Mouse (Mus musculus) embryonic stem cell, embryonic (primary cell): Measurements from ENCODE around the gene Adamts2.

ENCODE experiments used
- CTCF ChIA-PET, 4 experiments: fragments of 300-600 bp in 2 of 4; fragments of 350-600 bp in 2 of 4; sonication (Branson Sonifier 250); formaldehyde crosslinking; loops; one replicate each; lab custom pipeline; 2022; ENCODE audit warnings: inconsistent platforms in 2 of 4; lab: Charles Lee
- POLR2A ChIA-PET, 4 experiments: fragments of 300-600 bp in 2 of 4; fragments of 350-600 bp in 2 of 4; sonication (Branson Sonifier 250); formaldehyde crosslinking; loops; one replicate each; lab custom pipeline; 2022; ENCODE audit warnings: antibody characterized with exemption in 4 of 4, inconsistent platforms in 1 of 4; lab: Charles Lee

The Adamts2 gene

DNA sequence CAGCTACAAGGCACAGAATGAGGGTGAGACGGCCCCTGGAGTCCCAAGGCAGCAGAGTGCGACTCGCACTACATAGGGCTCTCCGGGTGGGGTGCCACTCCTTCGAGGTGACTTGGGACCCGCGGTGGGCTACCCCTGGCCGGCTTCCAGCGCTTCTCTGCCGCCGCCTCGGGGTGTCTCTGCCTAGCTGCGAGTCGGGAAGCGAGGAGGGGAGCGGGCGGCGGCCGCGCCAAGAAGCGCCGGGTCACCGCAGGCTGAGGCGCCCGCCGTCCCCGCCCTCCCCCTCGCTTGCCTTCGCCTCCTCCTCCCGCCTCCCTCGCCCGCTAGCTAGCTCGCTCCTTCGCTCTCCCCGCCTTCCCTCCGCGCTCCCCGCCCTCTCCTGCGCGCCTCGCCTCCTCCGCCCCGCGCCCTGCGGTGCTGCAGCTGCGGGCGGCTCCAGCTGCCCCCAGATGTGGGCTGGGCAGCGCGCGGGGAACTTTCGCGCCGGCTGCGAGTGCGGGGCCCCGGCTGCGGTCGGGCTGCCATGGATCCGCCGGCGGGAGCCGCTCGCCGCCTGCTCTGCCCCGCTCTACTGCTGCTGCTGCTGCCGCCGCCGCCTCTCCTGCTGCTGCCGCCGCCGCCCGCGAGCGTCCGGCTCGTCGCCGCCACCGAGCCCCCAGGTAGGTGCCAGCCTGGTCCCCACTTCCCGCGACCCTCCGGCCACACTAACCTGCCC lies at the start of gene Adamts2:
Gene Adamts2, plus strand, starts transcription at position 444 of the 715 bp plus-strand sequence.
- CTCF ChIA-PET: interaction anchor here in 3 of 4 experiments (0.6 to 1.4 kb wide), 8 partner anchors 9 to 618 kb away, joined by 3 to 8 read pairs (median 4); partner anchors contain the start of gene Gm12569 (in 1 of the 3)
- POLR2A ChIA-PET: interaction anchor here in 3 of 4 experiments (0.6 to 1.5 kb wide), 7 partner anchors 11 to 608 kb away, joined by 3 to 4 read pairs (median 3); no protein-coding TSS in a partner anchor

- CTCF ChIA-PET: interaction anchor here in 1 of 4 experiments (0.6 kb wide), 1 partner anchor 113 kb away, joined by 6 read pairs; no protein-coding TSS in a partner anchor
- POLR2A ChIA-PET: no interaction called here
These were observed 44.8 kb upstream of the Adamts2 start for GRCm38 (mm10) chr11:50557064-50557463.

- CTCF ChIA-PET: interaction anchor here in 3 of 4 experiments (0.6 to 2.0 kb wide), 22 partner anchors 11 to 1987 kb away, joined by 3 to 20 read pairs (median 4); no protein-coding TSS in a partner anchor
- POLR2A ChIA-PET: interaction anchor here in 1 of 4 experiments (1.0 kb wide), 1 partner anchor 233 kb away, joined by 3 read pairs; the partner anchor contains the start of gene Canx
These were observed 42.8 kb upstream of the Adamts2 start for GRCm38 (mm10) chr11:50559108-50559507.

DNA sequence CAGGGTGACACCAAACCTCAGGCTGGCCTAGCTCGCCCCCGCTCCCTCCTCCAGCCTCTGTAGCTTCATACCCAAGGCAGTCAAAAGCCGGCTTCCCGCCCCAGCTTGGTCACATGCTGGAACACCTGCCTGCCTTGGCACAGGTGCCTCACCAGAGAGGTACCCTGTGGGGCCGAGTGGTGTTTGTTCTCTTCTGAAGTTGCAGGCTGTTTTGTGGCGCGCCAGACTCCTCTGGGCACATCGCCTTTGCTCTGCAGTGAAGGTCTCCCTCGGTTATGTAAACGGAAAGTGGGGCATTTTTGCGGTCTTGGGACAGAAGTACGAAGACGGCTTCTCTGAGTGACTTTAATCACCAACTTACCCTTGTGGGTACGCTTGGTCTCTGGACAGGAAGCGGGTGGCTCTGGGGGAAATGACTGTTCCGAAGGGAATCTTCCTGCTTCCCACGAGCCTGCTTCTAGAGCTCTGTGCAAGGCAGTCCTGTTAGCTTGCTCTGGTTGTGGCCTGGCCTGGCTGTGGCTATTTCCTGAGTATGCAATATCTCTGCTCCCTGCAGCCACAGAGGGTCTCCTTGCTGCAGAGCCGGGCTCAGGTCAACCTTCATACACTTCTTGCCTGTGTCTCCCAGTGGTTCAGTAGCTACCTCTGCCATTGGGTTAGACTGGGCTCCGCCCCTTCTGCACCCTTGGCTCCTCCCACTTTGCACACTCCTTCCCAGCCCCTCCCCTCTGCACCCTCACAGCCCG lies 36.2 kb upstream of the Adamts2 start:
- ChIA-PET CTCF (interaction anchor here (0.6 to 6.6 kb wide), 15 partner anchors 22 to 750 kb away, joined by 3 to 31 read pairs (median 5); no protein-coding TSS in a partner anchor), POLR2A (interaction anchor here in 3 of 4 experiments (0.6 to 1.4 kb wide), 6 partner anchors 32 to 1033 kb away, joined by 3 to 8 read pairs (median 3); partner anchors contain the start of gene Hnrnph1 (in 1 of the 3))

- ChIA-PET CTCF (interaction anchor here in 2 of 4 experiments (1.0 to 2.7 kb wide), 3 partner anchors 13 to 16 kb away, joined by 3 to 8 read pairs (median 5); no protein-coding TSS in a partner anchor), POLR2A (no interaction called here)
These were observed 30.4 kb upstream of the Adamts2 start for GRCm38 (mm10) chr11:50571448-50571847.

- POLR2A ChIA-PET: interaction anchor here in 1 of 4 experiments (0.6 kb wide), 1 partner anchor 94 kb away, joined by 3 read pairs; no protein-coding TSS in a partner anchor
- CTCF ChIA-PET: interaction anchor here in 2 of 4 experiments (1.0 to 1.9 kb wide), 3 partner anchors 10 to 15 kb away, joined by 4 to 8 read pairs (median 4); no protein-coding TSS in a partner anchor
These were observed 25.4 kb upstream of the Adamts2 start for GRCm38 (mm10) chr11:50576521-50576920.

- POLR2A ChIA-PET: interaction anchor here in 2 of 4 experiments (0.9 to 1.7 kb wide), 3 partner anchors 15 to 17 kb away, joined by 3 to 4 read pairs (median 3); partner anchors contain the start of gene Adamts2 (in 1 of the 2)
These were observed 14.9 kb upstream of the Adamts2 start for GRCm38 (mm10) chr11:50587026-50587425.

DNA sequence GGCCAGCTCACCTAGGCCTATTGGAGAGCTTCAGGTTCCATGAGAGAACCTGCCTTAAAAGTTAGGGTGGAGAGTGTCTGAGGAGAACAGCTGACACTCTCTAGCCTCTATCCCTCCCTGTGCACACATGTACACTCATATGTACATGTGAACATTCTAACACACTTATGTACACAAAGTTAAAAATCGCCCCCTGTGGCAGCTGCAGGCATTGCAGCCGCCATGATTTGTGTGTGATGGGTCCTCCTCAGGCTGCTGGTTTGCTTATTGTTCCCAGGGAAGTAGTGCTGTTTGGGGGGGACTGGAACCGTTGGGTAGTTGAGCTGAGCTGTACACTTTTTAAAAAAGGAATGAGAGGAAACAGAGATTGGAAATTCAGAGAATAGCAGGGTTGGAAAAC lies 14.1 kb upstream of the Adamts2 start:
- ChIA-PET POLR2A (interaction anchor here in 1 of 4 experiments (1.7 kb wide), 1 partner anchor 16 kb away, joined by 4 read pairs; no protein-coding TSS in a partner anchor), CTCF (interaction anchor here (0.5 to 4.0 kb wide), 59 partner anchors 9 to 456 kb away, joined by 3 to 31 read pairs (median 4); partner anchors contain the start of genes Adamts2 (in 3 of the 4) and Zfp879 (in 1 of the 4))

More at GRCm38 (mm10) chr11:50587026-50587425, 14.9 kb upstream of the Adamts2 start:
- CTCF ChIA-PET: interaction anchor here (0.5 to 4.0 kb wide), 75 partner anchors 9 to 1791 kb away, joined by 3 to 31 read pairs (median 4); partner anchors contain the start of genes Adamts2 (in 3 of the 4) and Zfp879 (in 1 of the 4)

GRCm38 (mm10) chr11:50589060-50589459 lies 12.8 kb upstream of the Adamts2 start:
- ChIA-PET POLR2A (interaction anchor here in 1 of 4 experiments (1.0 to 1.9 kb wide), 2 partner anchors 12 to 14 kb away, joined by 3 to 5 read pairs; no protein-coding TSS in a partner anchor), CTCF (interaction anchor here (0.6 to 4.0 kb wide), 22 partner anchors 10 to 1664 kb away, joined by 3 to 31 read pairs (median 5); partner anchors contain the start of gene Adamts2 (in 1 of the 4))

DNA sequence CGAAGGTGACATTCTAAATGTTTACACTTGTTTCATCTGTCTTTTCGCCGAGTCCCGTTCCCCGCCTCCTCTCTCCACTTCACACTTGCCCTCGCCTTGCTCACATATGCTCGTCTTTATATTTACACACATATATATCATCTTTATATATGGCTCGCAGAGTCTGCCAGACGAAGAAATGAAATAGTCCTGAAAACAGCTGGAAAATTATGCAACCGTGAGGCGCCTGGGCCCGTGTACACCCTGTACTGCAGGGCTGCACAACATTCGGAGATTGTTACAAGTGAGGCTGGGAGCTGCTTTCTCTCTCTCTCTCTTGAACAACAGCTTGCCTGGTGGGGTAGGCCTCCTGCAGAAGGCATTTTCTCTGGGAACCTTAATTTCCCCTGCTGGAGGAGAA lies 10.8 kb upstream of the Adamts2 start:
- CTCF ChIA-PET: no interaction called here
- POLR2A ChIA-PET: no interaction called here

DNA sequence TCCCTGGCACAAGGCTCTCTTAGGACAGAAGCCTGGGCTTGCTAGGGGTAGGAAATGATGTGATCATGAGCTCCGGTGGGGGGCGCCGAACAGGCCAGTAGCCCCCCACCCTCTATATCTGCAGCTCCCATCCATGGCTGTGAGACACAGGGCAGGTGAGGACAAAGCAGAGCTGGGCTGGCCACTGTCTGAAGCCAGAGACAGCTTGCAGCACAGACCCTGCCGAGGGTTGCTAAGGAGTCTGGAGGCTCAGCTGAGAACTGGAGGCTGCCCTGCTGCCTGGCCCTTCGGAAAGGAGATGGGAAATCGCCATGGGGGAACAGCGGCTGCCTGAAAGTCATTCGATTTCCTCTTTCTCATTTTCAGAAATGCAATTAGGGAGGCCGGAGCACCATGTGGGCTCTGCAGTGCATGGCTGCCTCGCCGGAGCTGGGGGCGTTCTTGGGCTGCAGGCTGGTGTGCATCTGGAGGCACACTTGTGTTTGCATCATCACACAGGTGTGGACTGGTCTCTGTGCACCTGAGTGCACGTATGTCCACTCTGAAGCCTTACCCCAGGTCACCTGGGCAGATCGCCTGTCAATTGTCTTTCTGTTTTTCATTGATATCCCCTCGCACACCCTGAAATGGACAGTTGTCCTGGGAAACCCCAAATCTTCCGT lies 8.9 kb upstream of the Adamts2 start:
- CTCF ChIA-PET: interaction anchor here in 2 of 4 experiments (0.7 to 1.2 kb wide), 2 partner anchors 9 to 140 kb away, joined by 3 to 4 read pairs; partner anchors contain the start of gene Adamts2 (in 1 of the 2)
- POLR2A ChIA-PET: no interaction called here

GRCm38 (mm10) chr11:50596571-50596970 lies 5.3 kb upstream of the Adamts2 start:
- ChIA-PET CTCF (interaction anchor here in 2 of 4 experiments (0.9 to 2.9 kb wide), 3 partner anchors 9 to 161 kb away, joined by 3 to 12 read pairs (median 3); no protein-coding TSS in a partner anchor), POLR2A (interaction anchor here in 1 of 4 experiments (0.6 kb wide), 1 partner anchor 181 kb away, joined by 4 read pairs; no protein-coding TSS in a partner anchor)

DNA sequence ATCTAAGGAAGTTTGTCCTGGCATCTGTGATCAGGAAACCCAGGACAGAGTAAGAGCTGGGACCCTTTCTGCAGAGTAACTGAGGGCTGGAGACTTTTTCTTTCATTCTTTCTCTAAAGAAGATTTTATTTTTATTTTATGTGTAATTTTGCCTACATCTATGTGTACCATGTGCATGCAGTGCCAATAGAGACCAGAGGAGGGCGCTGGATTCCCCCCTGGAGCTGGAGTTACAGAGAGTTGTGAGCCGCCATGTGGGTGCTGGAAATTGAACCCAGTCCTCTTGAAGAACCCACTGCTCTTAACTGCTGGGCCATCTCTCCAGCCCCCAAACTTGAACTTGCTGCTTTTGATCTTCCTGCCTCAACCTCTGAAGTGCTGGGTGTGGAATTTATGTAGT lies 2.7 kb upstream of the Adamts2 start:
- ChIA-PET CTCF (interaction anchor here (0.5 to 2.2 kb wide), 10 partner anchors 10 to 613 kb away, joined by 3 to 16 read pairs (median 4); no protein-coding TSS in a partner anchor), POLR2A (no interaction called here)

GRCm38 (mm10) chr11:50602356-50603081 lies 635 bp downstream of the Adamts2 start:
- ChIA-PET POLR2A (interaction anchor here in 2 of 4 experiments (0.6 to 1.2 kb wide), 3 partner anchors 13 to 299 kb away, joined by 3 to 5 read pairs (median 3); no protein-coding TSS in a partner anchor), CTCF (interaction anchor here (0.6 to 2.0 kb wide), 13 partner anchors 10 to 937 kb away, joined by 3 to 17 read pairs (median 4); partner anchors contain the start of gene Gm12569 (in 1 of the 4))

DNA sequence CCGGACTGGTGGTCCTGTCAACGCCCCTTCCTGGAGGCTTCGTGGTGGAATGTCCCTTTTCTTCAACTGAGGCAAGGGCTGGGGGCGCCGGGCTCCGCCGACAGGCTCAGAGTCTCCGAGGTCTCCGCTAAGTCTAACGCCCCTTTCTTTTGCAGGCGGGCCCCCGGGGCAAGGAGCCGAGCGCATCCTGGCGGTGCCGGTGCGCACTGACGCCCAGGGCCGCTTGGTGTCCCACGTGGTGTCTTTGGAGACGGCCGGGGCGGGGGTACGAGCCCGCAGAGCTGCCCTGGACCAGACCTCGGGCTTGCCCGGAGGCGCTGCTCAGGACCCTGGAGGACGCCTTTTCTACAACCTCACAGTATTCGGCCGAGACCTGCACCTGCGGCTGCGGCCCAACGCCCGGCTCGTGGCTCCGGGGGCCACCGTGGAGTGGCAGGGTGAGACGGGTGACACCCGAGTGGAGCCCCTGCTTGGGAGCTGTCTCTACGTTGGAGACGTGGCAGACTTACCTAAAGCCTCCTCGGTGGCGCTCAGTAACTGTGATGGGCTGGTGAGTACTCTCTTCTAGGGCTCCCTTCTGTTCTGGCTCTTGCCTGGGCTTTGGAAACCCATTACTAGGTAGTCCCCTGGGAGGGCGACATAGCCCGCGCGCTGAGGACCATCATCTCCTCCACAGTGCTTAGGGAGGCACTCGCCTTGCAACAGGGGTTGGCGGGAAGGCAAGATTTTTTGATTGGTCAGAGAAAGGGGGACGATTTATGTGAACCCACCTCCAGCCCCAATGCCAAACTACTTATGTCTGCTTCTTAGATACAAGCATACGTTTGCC lies 1.4 kb downstream of the Adamts2 start:
- CTCF ChIA-PET: interaction anchor here in 3 of 4 experiments (0.5 to 2.0 kb wide), 12 partner anchors 14 to 936 kb away, joined by 3 to 17 read pairs (median 4); no protein-coding TSS in a partner anchor
- POLR2A ChIA-PET: interaction anchor here in 3 of 4 experiments (0.5 to 1.2 kb wide), 7 partner anchors 14 to 1033 kb away, joined by 3 to 5 read pairs (median 3); partner anchors contain the start of gene Zfp2 (in 1 of the 3)
